Mouse (Mus musculus) testis, adult 10 weeks (tissue): ENCODE data around the gene Edn2. TPM values are rescaled to one million over a fixed set of nuclear protein-coding genes. Genes with fewer than 3 reads are reported as not detected.

Experiments used
- polyA plus RNA-seq: library from polyadenylated mRNA; stranded (reverse); fragments of 350-450 nt; fragmentation: Illumina TruSeq; extraction: RNeasy Lipid Tissue Mini Kit (QIAGEN cat#74804); gene quantifications from one replicate; pipeline ENCODE4 v1.2.3, GENCODE M21; 2014; ENCODE audit warnings: low read depth, low replicate concordance

The Edn2 gene
- not detected for polyA plus RNA-seq

GRCm38 (mm10) chr4:120161166-120161949, at the start of gene Edn2:
Edn2 (plus strand) TSS chr4:120161206.

Other genes starting within 250 kb of the Edn2 start
- not detected for gene AL607142.1, start 96.2 kb upstream of the Edn2 start, polyA plus RNA-seq
- gene Foxo6, start 126.1 kb downstream of the Edn2 start, polyA plus RNA-seq = 0.07 TPM
- gene Scmh1, start 244.1 kb downstream of the Edn2 start, polyA plus RNA-seq = 64.5 TPM